Mouse (Mus musculus): ENCODE measurements at regions not wholly inside any gene's neighbourhood (a gene's known extent, or its start where the extent isn't known, plus 50 kb on each side); places are given as distances from the start of the nearest gene placed in this dataset.

DNA sequence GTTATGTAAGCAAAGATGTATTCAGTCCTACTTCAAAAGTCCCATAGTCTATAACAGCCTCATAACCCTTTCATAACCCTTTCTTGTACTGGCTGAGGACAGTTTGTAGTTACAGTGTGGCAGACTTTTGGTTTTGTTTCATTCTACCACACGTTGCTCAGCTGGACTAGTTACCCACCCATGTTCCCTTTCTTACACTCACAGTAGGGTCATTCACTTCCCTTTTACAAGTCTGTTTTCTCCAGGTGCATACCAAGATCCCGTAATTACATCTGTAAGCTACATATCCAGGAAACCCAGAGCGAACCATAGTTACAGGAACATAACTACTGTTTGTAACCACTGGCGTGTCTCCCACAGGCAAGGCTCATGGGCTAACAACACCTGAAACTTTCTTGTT lies 72.1 kb upstream of the Gm14444 start:
- no peak overlapping the region for H3K27ac ChIP-seq (ENCODE audit: low read length)
- H3K4me2 ChIP-seq (ENCODE audit: low read depth, low read length), result no peak overlapping the region
- H3K9ac ChIP-seq (ENCODE audit: low read depth, low read length), result no peak overlapping the region
- no peaks in the 10 kb centered on the region for H3K36me3 ChIP-seq (ENCODE audit: control insufficient read depth, insufficient read depth)
- no peaks in the 10 kb centered on the region for H3K27me3 ChIP-seq (ENCODE audit: control insufficient read depth, insufficient read depth, low read depth, low read length)
- ATAC-seq (ENCODE audit: low read depth), result no peak
- H3K4me3 ChIP-seq (ENCODE audit: low read depth, low read length), result no peak overlapping the region
- H3K4me1 ChIP-seq (ENCODE audit: control insufficient read depth, low read depth, low read length), result no peaks in the 10 kb centered on the region
- no peaks in the 10 kb centered on the region for H3K9me3 ChIP-seq (replicated peaks; ENCODE audit: control insufficient read depth, low read length)
- WGBS (ENCODE audit: insufficient replicate concordance), result 47% methylated on average over 4 of the region's 4 CpGs

DNA sequence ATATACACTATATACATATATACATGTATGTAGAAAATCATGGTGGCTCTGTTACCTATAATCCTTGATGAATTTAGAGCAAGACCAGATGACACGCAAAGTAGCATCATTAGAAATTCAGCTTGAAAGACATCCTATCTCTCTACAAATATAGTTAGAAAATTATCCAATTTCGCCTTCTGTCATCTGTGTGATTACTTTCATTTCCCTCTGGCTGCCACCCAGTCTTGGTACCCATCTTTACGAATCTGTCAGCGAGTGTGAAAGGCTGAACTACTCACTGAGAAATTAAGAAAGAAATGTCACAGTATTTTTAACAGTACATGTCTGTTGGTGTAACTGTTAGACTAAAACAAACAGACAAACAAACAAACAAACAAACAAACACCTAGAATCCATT lies 67.8 kb upstream of the Gm14444 start:
- H3K27ac ChIP-seq (ENCODE audit: low read length), result no peak overlapping the region
- H3K9ac ChIP-seq (ENCODE audit: low read depth, low read length), result no peak overlapping the region
- no peak overlapping the region for H3K4me3 ChIP-seq (ENCODE audit: low read depth, low read length)
- no peaks in the 10 kb centered on the region for H3K9me3 ChIP-seq (replicated peaks; ENCODE audit: control insufficient read depth, low read length)
- WGBS (ENCODE audit: insufficient replicate concordance), result 71% methylated on average over 4 of the region's 4 CpGs
- no peaks in the 10 kb centered on the region for H3K4me1 ChIP-seq (ENCODE audit: control insufficient read depth, low read depth, low read length)
- no peaks in the 10 kb centered on the region for H3K27me3 ChIP-seq (ENCODE audit: control insufficient read depth, insufficient read depth, low read depth, low read length)
- H3K4me2 ChIP-seq (ENCODE audit: low read depth, low read length), result no peak overlapping the region
- no peak for ATAC-seq (ENCODE audit: low read depth)
- H3K36me3 ChIP-seq (ENCODE audit: control insufficient read depth, insufficient read depth), result no peaks in the 10 kb centered on the region

DNA sequence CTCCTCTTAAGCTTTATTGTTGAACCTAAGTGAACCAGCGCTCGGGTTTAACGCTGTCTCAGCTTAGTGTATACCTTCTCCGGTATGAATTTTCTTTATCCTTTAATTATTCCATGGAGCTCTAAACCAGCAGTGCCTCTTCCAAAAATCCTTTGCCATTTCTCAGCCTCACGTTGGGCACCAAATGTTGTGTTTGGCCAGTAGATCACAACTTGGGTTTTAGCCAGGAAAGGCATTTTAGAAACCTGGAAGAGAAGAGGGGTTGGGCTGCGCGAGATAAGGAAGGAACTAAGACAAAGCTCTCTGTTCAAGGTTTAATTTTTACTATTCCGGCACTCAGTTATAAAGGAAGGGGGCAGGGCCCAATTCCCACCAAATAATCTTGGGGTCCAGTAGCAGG lies 61.9 kb upstream of the Gm14444 start:
- Histone ChIP-seq H3K4me2 (ENCODE audit: low read depth, low read length) (no peak overlapping the region), H3K4me3 (ENCODE audit: low read depth, low read length) (no peak overlapping the region), H3K9me3 (replicated peaks; ENCODE audit: control insufficient read depth, low read length) (no peaks in the 10 kb centered on the region), H3K27ac (ENCODE audit: low read length) (no peak overlapping the region), H3K36me3 (ENCODE audit: control insufficient read depth, insufficient read depth) (no peaks in the 10 kb centered on the region), H3K4me1 (ENCODE audit: control insufficient read depth, low read depth, low read length) (no peaks in the 10 kb centered on the region), H3K27me3 (ENCODE audit: control insufficient read depth, insufficient read depth, low read depth, low read length) (no peaks in the 10 kb centered on the region), H3K9ac (ENCODE audit: low read depth, low read length) (no peak overlapping the region)
- 72% methylated on average over 8 of the region's 8 CpGs for WGBS (ENCODE audit: insufficient replicate concordance)
- no peak for ATAC-seq (ENCODE audit: low read depth)

All from liver, embryonic 16.5 days (tissue).